8 mouse cellular contexts compared by ENCODE assay signal in the genomic region with DNA sequence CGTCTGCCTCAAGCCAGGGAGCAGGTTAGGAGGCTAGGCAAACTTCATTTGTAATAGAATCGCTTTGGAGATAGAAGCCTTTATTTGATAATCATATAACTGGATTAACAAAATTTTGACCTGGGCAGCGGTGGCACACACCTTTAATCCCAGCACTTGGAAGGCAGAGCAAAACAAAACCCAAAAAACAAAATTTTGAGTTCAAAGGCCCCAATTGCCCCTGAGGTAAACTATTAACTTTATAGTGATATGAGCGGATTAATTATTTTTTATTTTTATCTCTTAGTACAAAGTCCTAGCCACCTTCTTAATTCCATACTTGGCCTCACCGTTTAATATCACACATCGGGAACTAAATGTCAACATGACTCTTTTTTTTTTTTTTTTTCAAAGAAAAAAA. TPM values are rescaled to one million over a fixed set of nuclear protein-coding genes. Genes with fewer than 3 reads are reported as not detected.
DNase-seq lines count a peak whose midpoint lies in the region; ATAC-seq lines count a peak whose summit lies in the region.

No protein-coding gene starts in this region.

- H3K4me3 ChIP-seq in lung, embryonic 15.5 days = peak overlapping the region; percentile 66
- H3K4me3 ChIP-seq in forebrain, embryonic 10.5 days = peak overlapping the region; percentile 68
- peak overlapping the region; percentile 55 for H3K4me3 ChIP-seq in limb, embryonic 11.5 days (ENCODE audit: low read depth, low read length)
- H3K4me3 ChIP-seq in neural tube, embryonic 15.5 days (replicated peaks) = peak overlapping the region; percentile 66

- H3K27ac ChIP-seq in lung, embryonic 15.5 days = 0 out of 2 replicates have a peak overlapping the region, but pooled peaks have one; percentile 94
- H3K27ac ChIP-seq in forebrain, embryonic 10.5 days = peak overlapping the region; percentile 88
- H3K27ac ChIP-seq in limb, embryonic 11.5 days (replicated peaks; ENCODE audit: low read depth, low read length) = no peak overlapping the region
- peak overlapping the region; percentile 88 for H3K27ac ChIP-seq in neural tube, embryonic 15.5 days (replicated peaks)

- WGBS in lung, embryonic 15.5 days = 76% methylated on average over 6 of the region's 6 CpGs
- 83% methylated on average over 6 of the region's 6 CpGs for WGBS in forebrain, embryonic 10.5 days
- WGBS in limb, embryonic 11.5 days = 89% methylated on average over 6 of the region's 6 CpGs
- 88% methylated on average over 6 of the region's 6 CpGs for WGBS in neural tube, embryonic 15.5 days

- no peak for DNase-seq in lung, adult 18-20 months
- DNase-seq in forebrain, embryonic 10.5 days (ENCODE audit: extremely low spot score, low spot score) = no peak
- DNase-seq in limb, embryonic 11.5 days (ENCODE audit: low spot score) = no peak
- no peak for DNase-seq in left cerebral cortex, postnatal 36 days (ENCODE audit: low spot score in 2 of 2)
- no peak for DNase-seq in spleen, postnatal 10 days (ENCODE audit: low spot score in 2 of 2)
- no peak for DNase-seq in embryo, embryonic 9.5 days (ENCODE audit: extremely low spot score)

- H3K36me3 ChIP-seq in lung, embryonic 15.5 days = no peaks in the 10 kb centered on the region
- H3K36me3 ChIP-seq in forebrain, embryonic 10.5 days (replicated peaks) = peaks cover 9% of the 10 kb centered on the region
- H3K36me3 ChIP-seq in limb, embryonic 11.5 days (ENCODE audit: control insufficient read depth, insufficient read depth, low read length) = no peaks in the 10 kb centered on the region
- peaks cover 9% of the 10 kb centered on the region; the same call in 1 of the 2 replicates for H3K36me3 ChIP-seq in neural tube, embryonic 15.5 days

- no peaks in the 10 kb centered on the region for H3K27me3 ChIP-seq in lung, embryonic 15.5 days
- no peaks in the 10 kb centered on the region for H3K27me3 ChIP-seq in forebrain, embryonic 10.5 days (ENCODE audit: poor library complexity, severe bottlenecking)
- H3K27me3 ChIP-seq in limb, embryonic 11.5 days (ENCODE audit: control insufficient read depth, insufficient read depth, low read length) = no peaks in the 10 kb centered on the region
- H3K27me3 ChIP-seq in neural tube, embryonic 15.5 days (replicated peaks) = no peaks in the 10 kb centered on the region

- intact Hi-C loops in left cerebral cortex, postnatal 36 days (cut with DNase I) = loop anchor here (5.0 kb wide), 1 partner anchor 329 kb away; a partner anchor contains a TSS

- H3K4me2 ChIP-seq in lung, embryonic 15.5 days = peak overlapping the region; percentile 80
- H3K4me2 ChIP-seq in limb, embryonic 11.5 days (ENCODE audit: low read depth, severe bottlenecking) = peak overlapping the region; percentile 64
- peak overlapping the region; percentile 75 for H3K4me2 ChIP-seq in neural tube, embryonic 15.5 days

- peak overlapping the region; percentile 74 for H3K9ac ChIP-seq in lung, embryonic 15.5 days
- H3K9ac ChIP-seq in limb, embryonic 11.5 days (ENCODE audit: low read length) = peak overlapping the region; percentile 75
- peak overlapping the region; percentile 76 for H3K9ac ChIP-seq in neural tube, embryonic 15.5 days (replicated peaks)

- H3K4me1 ChIP-seq in lung, embryonic 15.5 days = peaks cover 12% of the 10 kb centered on the region
- peaks cover 15% of the 10 kb centered on the region for H3K4me1 ChIP-seq in forebrain, embryonic 10.5 days
- 0 out of 2 replicates have a peak, but pooled peaks cover 4% of the 10 kb centered on the region for H3K4me1 ChIP-seq in limb, embryonic 11.5 days (ENCODE audit: control insufficient read depth, insufficient read depth, low read length)
- peaks cover 18% of the 10 kb centered on the region for H3K4me1 ChIP-seq in neural tube, embryonic 15.5 days

- H3K9me3 ChIP-seq in lung, embryonic 15.5 days = no peaks in the 10 kb centered on the region
- H3K9me3 ChIP-seq in forebrain, embryonic 10.5 days = no peaks in the 10 kb centered on the region
- H3K9me3 ChIP-seq in limb, embryonic 11.5 days (ENCODE audit: control insufficient read depth, low read length) = no peaks in the 10 kb centered on the region
- no peaks in the 10 kb centered on the region for H3K9me3 ChIP-seq in neural tube, embryonic 15.5 days (replicated peaks)

- ATAC-seq in lung, embryonic 15.5 days (ENCODE audit: borderline replicate concordance, extremely low read depth, low FRiP score, low TSS enrichment) = no peak
- ATAC-seq in limb, embryonic 11.5 days (ENCODE audit: insufficient number of reproducible peaks, low FRiP score, low TSS enrichment, low read depth) = no peak
- no peak for ATAC-seq in neural tube, embryonic 15.5 days (ENCODE audit: low FRiP score)

RNA-seq across cellular contexts. Expression of a gene that starts 1.1 kb away (rescaled TPM):
- 4.6 and 6.0 TPM in 2 replicates for polyA plus RNA-seq in lung, embryonic 15.5 days (2015; fragmentation: Nextera tagmentation; extraction: Ambion mirVana)
- 5.2 and 6.4 TPM in 2 replicates for polyA plus RNA-seq in forebrain, embryonic 10.5 days (2016; fragmentation: Nextera tagmentation; extraction: Ambion mirVana)
- polyA plus RNA-seq in limb, embryonic 11.5 days (2014; fragmentation: Nextera tagmentation; extraction: Ambion mirVana) = 3.5 and 4.4 TPM in 2 replicates
- polyA plus RNA-seq in neural tube, embryonic 15.5 days (2015; fragmentation: Nextera tagmentation; extraction: Ambion mirVana) = 17.5 and 21.6 TPM in 2 replicates
- 10 to 100 TPM; 25.0 to 28.3 TPM for total RNA-seq in left cerebral cortex, postnatal 36 days (2021)

RNA-seq across cellular contexts. Expression of a gene that starts 4.9 kb away (rescaled TPM):
- 26.5 and 29.9 TPM in 2 replicates for polyA plus RNA-seq in lung, embryonic 15.5 days (2015; fragmentation: Nextera tagmentation; extraction: Ambion mirVana)
- polyA plus RNA-seq in forebrain, embryonic 10.5 days (2016; fragmentation: Nextera tagmentation; extraction: Ambion mirVana) = 33.8 and 37.1 TPM in 2 replicates
- polyA plus RNA-seq in limb, embryonic 11.5 days (2014; fragmentation: Nextera tagmentation; extraction: Ambion mirVana) = 25.3 and 29.0 TPM in 2 replicates
- polyA plus RNA-seq in neural tube, embryonic 15.5 days (2015; fragmentation: Nextera tagmentation; extraction: Ambion mirVana) = 50.5 and 52.4 TPM in 2 replicates
- total RNA-seq in left cerebral cortex, postnatal 36 days (2021) = 10 to 100 TPM; 52.3 to 53.2 TPM

RNA-seq across cellular contexts. Expression of a gene that starts 11.9 kb away (rescaled TPM):
- polyA plus RNA-seq in lung, embryonic 15.5 days (2015; fragmentation: Nextera tagmentation; extraction: Ambion mirVana) = 4.9 and 5.1 TPM in 2 replicates
- 6.2 and 6.7 TPM in 2 replicates for polyA plus RNA-seq in forebrain, embryonic 10.5 days (2016; fragmentation: Nextera tagmentation; extraction: Ambion mirVana)
- polyA plus RNA-seq in limb, embryonic 11.5 days (2014; fragmentation: Nextera tagmentation; extraction: Ambion mirVana) = 2.3 and 3.2 TPM in 2 replicates
- polyA plus RNA-seq in neural tube, embryonic 15.5 days (2015; fragmentation: Nextera tagmentation; extraction: Ambion mirVana) = 4.5 and 4.8 TPM in 2 replicates
- total RNA-seq in left cerebral cortex, postnatal 36 days (2021) = 1 to 10 TPM; 6.5 to 8.3 TPM

RNA-seq across cellular contexts. Expression of a gene that starts 44.9 kb away (rescaled TPM):
- polyA plus RNA-seq in lung, embryonic 15.5 days (2015; fragmentation: Nextera tagmentation; extraction: Ambion mirVana) = 38.4 and 41.3 TPM in 2 replicates
- 34.6 and 34.9 TPM in 2 replicates for polyA plus RNA-seq in forebrain, embryonic 10.5 days (2016; fragmentation: Nextera tagmentation; extraction: Ambion mirVana)
- polyA plus RNA-seq in limb, embryonic 11.5 days (2014; fragmentation: Nextera tagmentation; extraction: Ambion mirVana) = 44.7 and 50.6 TPM in 2 replicates
- 47.8 and 55.0 TPM in 2 replicates for polyA plus RNA-seq in neural tube, embryonic 15.5 days (2015; fragmentation: Nextera tagmentation; extraction: Ambion mirVana)
- 10 to 100 TPM; 47.4 to 96.1 TPM for total RNA-seq in left cerebral cortex, postnatal 36 days (2021)

RNA-seq across cellular contexts. Expression of a gene that starts 47.6 kb away (rescaled TPM):
- 0.07 TPM in 1 of 2 replicates, not detected in the other for polyA plus RNA-seq in lung, embryonic 15.5 days (2015; fragmentation: Nextera tagmentation; extraction: Ambion mirVana)
- polyA plus RNA-seq in forebrain, embryonic 10.5 days (2016; fragmentation: Nextera tagmentation; extraction: Ambion mirVana) = not detected in 2 replicates
- not detected in 2 replicates for polyA plus RNA-seq in limb, embryonic 11.5 days (2014; fragmentation: Nextera tagmentation; extraction: Ambion mirVana)
- 0.05 TPM in 1 of 2 replicates, not detected in the other for polyA plus RNA-seq in neural tube, embryonic 15.5 days (2015; fragmentation: Nextera tagmentation; extraction: Ambion mirVana)
- total RNA-seq in left cerebral cortex, postnatal 36 days (2021) = 1 to 10 TPM; 1.4 to 2.4 TPM
